Mouse (Mus musculus) cerebellum, adult 2 months (tissue): ENCODE results near the gene Srrm4.

Experiments
- CTCF ChIP-seq: fragments of 200-500 bp; IDR thresholded peaks from 2 replicates; pipeline ENCODE4 v1.5.1; 2011; ENCODE audit warnings: low read depth, mild to moderate bottlenecking, control low read depth, low read length, moderate library complexity, borderline replicate concordance; ENCODE audit not compliant: insufficient read depth
- POLR2A ChIP-seq: fragments of 200-500 bp; IDR thresholded peaks from 2 replicates; pipeline ENCODE4 v1.6.1; 2011; ENCODE audit warnings: low read length, control low read depth, borderline replicate concordance; ENCODE audit not compliant: insufficient read depth

DNA sequence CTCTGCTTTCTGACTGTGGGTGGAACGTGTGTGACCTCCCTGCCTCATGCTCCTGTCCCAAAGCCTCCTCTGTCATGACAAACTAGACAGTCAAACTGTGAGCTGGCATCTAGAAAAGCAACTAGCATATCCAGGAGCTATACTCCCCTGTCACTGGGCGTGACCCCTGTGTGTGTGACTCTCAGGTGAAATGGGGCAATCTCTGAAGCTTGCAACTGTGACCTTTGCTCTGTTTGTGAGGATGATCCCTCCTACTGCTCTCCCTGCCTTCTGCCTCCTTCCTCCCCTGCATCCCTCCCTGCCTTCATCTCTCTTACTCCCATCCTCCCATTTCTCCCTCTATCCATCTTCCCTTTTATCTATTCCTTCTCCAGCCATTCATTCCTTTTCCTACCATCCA, 187.6 kb downstream of the Srrm4 start:
- TF ChIP-seq POLR2A, result no peak
- no peak for TF ChIP-seq CTCF
